Comparison of ENCODE assay signal across 9 mouse cellular contexts in the genomic region with DNA sequence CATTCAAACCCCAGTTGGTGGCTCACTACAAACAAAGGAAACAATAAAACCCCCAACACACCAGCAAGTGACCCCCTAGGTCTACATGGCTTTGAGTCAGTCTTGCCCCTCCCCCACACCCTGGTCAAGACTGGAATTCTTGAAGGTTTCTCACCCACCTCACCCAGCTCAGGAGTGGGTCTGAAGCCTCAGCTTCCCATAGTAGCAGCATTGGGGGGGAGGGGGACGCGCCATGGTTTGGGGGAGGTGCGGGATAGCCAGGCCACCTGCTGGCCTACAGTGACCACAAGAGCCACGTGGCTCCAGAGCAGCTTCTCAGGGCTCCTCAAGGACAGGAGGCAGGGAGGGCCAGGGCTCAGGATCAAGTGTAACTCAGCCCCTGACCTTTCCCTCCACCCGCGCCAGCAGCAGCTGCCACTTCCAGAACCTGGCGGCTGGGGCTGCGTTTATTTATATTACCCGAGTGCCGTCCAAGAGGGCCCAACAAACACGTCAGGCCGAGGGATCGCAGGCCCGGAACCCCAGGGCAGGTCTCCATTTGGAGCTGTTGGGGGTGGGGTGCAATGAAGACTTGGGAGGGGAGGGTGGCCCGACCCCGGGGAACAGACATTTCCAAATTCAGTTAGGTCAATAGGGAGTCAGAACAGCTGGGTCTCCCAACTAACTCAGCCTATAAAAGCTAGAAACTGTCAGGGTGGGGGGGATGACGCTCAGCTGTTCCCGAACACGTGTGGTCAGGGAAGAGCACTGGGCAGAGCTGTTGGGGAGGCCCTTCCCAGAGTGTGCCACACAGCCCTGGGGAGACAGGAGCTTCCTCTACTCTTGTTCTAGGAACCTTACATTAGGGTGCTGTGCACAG. TPM values are rescaled to one million over a fixed set of nuclear protein-coding genes. Genes with fewer than 3 reads are reported as not detected.
DNase-seq lines count a peak whose midpoint lies in the region; TF ChIP-seq lines count a peak whose summit lies in the region.
"Had no signal": no experiment of that assay in that cellular context is flagged by ENCODE, and none has a peak within 500 bp of the region (broad histone marks: within the 10 kb centered on the region; RNA-seq: fewer than 3 reads in every experiment).

No protein-coding gene starts in this region.

- no peak for TF ChIP-seq CTCF in layer of hippocampus, adult 2 months (conservative IDR thresholded peaks at IDR 0.05)

- peaks cover 27% of the 10 kb centered on the region for H3K27me3 ChIP-seq in forebrain, embryonic 10.5 days (ENCODE audit: poor library complexity, severe bottlenecking)

- 2% methylated on average over 19 of the region's 19 CpGs for WGBS in forebrain, embryonic 10.5 days

- H3K9me3 ChIP-seq in forebrain, embryonic 10.5 days = no peaks in the 10 kb centered on the region

- intact Hi-C loops in heart, postnatal 10 days (cut with DNase I) = no loop called here

- no peak for DNase-seq in layer of hippocampus, adult 2 months (ENCODE audit: low spot score in 2 of 2)
- no peak for DNase-seq in layer of hippocampus, postnatal 14 days (ENCODE audit: low spot score in 2 of 2)
- DNase-seq in forebrain, embryonic 10.5 days (ENCODE audit: extremely low spot score, low spot score) = peak; percentile 61
- DNase-seq in heart, postnatal 10 days = peak; percentile 82 to 88
- peak; percentile 57 to 62 for DNase-seq in kidney, postnatal 36 days
- peak; percentile 60 for DNase-seq in mesoderm, embryonic 11.5 days (ENCODE audit: low read depth, low spot score)
- peak; percentile 31 for DNase-seq in urinary bladder, postnatal 25 days (ENCODE audit: low spot score)
- no peak for DNase-seq in layer of hippocampus, postnatal 25 days (ENCODE audit: extremely low spot score in 1 of 2, low spot score in 1 of 2)

- peak overlapping the region; percentile 98 for H3K27ac ChIP-seq in layer of hippocampus, adult 2 months
- peak overlapping the region; percentile 82 for H3K27ac ChIP-seq in forebrain, embryonic 10.5 days

- H3K4me3 ChIP-seq in layer of hippocampus, adult 2 months = peak overlapping the region; percentile 70
- H3K4me3 ChIP-seq in forebrain, embryonic 10.5 days = peak overlapping the region; percentile 48

- peaks cover 51% of the 10 kb centered on the region for H3K36me3 ChIP-seq in forebrain, embryonic 10.5 days (replicated peaks)

- H3K4me1 ChIP-seq in forebrain, embryonic 10.5 days = peaks cover 90% of the 10 kb centered on the region

RNA-seq across cellular contexts. Expression of a gene that starts 53.9 kb away (rescaled TPM):
- under 1 TPM; 0.44 to 0.83 TPM for total RNA-seq in layer of hippocampus, adult 2 months (2021)
- 1 to 10 TPM in 1 of 2 experiments, under 1 TPM in 1; 0.97 to 1.6 TPM for total RNA-seq in layer of hippocampus, postnatal 14 days (2021)
- 3.4 and 4.3 TPM in 2 replicates for polyA plus RNA-seq in forebrain, embryonic 10.5 days (2016; fragmentation: Nextera tagmentation; extraction: Ambion mirVana)
- total RNA-seq in heart, postnatal 10 days (2021) = 1 to 10 TPM; 1.6 to 2.0 TPM
- under 1 TPM; 0.37 to 0.80 TPM for total RNA-seq in layer of hippocampus, postnatal 25 days (2021)
- total RNA-seq: hematopoietic stem cell, adult 5-6 weeks had no signal

Comparison
In these comparisons a context has a peak if more than half of its experiments do, and no peak if none do; other contexts are left out.
1. DNase-seq: peak in forebrain, embryonic 10.5 days (single experiment), heart, postnatal 10 days (2 of 2), kidney, postnatal 36 days (2 of 2), mesoderm, embryonic 11.5 days (single experiment) and urinary bladder, postnatal 25 days (single experiment); none in layer of hippocampus, adult 2 months (0 of 2), layer of hippocampus, postnatal 14 days (0 of 2) and layer of hippocampus, postnatal 25 days (0 of 2).